Mouse (Mus musculus) testis, postnatal 14 days (tissue): ENCODE results near the gene Hectd2.

ENCODE experiments used
- DNase-seq: peaks from one replicate; pipeline ENCODE4 v3.0.0; 2021; ENCODE audit warnings: low spot score

Gene Hectd2

DNA sequence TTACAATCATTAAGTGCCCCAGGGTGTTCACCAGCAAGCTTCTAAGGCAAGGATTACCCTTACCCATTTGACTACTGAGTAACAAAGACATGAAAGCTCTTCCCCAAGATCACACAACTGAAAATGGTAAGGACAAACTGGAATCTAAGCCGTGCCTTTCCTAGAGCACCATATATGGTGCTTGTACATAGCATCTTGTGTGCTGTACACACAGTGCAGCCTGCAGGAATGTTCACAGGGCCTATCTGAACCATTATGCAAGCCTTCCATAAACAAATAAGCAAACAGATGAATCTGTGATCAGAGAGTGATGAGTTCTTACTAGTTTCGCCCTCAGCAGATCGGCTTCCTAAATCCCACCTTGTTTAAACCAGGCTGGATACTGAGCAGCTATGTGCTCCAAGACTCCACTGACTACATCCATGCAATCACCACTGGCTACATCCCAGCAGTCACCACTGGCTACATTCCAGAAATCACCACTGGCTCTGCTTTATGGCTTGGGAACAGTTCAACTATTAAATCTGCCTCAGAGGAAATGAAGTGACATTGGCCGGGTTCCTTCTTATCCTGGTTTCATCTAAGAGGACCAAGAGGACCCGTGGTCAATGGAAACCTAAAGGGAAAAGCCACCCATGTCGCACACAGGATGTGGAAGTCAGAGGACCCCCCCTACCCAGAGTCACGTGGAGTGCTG is 91.8 kb downstream of the Hectd2 start:
- no peak for DNase-seq

DNA sequence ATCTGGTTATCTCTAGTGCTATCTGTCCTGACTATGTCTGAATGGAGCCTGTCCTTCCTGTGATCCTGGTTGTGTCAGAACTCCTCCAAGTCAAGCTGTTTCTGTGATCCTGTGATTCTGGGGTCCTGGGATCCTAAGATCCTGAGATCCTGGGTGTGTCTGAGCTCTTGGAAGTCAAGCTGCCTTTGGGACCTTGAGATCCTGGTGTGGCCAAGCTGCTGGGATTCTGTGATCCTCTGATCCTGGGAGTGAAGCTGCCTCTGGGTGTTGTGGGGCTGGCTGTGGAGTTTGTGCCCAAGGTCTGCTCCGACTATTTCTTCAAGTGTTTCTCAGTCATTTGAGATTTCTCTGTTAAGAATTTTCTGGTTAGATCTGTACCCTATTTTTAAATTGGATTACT is 98.2 kb downstream of the Hectd2 start:
- no peak for DNase-seq

DNA sequence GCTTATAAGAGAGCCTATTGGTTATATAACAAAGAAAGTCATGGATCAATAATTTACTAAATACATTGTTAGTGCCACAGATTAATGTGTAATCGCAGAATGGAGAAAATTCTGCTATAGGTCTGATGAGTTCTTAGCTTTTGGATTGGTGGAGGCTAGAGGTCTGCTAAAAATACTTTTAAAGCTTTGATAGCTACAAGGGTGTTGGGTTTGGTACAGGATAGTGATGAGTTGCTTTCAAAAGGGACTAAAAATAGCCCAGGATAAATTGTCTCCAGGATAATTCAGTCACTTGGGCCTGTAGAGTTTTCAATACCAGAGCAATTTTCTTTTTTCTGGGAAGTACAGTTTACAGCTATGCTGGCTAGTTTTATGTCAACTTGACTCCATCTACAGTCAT is 108.3 kb downstream of the Hectd2 start:
- no peak for DNase-seq

DNA sequence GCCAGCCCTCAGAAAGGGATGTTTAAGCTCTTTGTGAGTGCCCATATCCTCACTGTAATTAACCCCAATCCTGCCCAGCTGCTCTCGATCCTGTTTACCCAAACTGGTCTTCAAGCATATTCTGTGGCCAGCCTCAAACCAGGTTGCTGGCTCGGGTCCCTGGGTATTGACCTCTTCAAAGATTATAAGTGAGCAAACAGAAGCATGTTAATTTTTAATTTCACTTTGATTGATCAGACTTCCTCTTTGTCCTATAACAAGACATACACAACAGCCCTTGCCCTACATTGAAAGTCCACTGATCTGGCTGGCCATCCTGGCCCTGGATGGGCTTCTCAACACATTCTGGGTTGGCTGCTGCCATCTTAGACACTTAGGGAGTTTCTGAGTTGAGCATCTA is 109.5 kb downstream of the Hectd2 start:
- DNase-seq, result no peak

DNA sequence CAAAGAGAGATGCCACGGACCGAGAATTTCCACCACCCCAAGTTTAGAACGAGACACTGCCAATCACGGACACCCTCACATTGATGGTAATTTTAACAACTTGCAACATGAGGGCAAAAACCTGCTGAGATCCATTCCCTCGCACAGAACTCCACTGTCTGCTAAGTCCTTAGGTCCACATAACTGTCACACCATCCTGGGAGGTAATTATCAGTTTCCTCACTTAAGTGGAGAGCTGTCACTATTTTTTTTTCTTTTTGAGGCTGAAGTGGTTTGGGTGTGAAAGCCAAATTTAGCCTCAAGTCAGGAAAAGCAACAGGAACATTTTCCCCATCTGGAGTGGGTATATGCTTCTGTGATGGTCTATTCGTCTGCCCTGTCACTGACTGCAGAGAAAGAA is 110.0 kb downstream of the Hectd2 start:
- DNase-seq, result no peak

DNA sequence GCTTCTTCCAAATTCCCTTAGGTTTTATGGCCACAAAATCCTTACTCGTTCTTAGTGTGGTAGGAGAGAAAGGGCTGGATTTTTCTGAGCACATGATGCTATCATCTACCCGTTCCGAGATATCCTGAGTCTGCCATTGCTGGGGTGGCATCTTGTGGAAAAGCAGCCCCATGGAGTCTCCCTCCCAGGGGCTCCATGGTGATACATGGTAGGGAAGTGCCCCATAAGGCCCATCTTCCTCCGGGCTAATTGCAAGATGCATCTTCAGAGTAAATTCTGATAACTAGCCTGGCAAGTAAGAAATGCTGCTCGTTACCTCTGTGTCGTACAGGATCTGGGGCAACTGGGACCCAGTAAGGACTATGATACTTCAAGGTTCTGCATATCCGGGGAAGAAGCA is 110.8 kb downstream of the Hectd2 start:
- DNase-seq, result no peak

DNA sequence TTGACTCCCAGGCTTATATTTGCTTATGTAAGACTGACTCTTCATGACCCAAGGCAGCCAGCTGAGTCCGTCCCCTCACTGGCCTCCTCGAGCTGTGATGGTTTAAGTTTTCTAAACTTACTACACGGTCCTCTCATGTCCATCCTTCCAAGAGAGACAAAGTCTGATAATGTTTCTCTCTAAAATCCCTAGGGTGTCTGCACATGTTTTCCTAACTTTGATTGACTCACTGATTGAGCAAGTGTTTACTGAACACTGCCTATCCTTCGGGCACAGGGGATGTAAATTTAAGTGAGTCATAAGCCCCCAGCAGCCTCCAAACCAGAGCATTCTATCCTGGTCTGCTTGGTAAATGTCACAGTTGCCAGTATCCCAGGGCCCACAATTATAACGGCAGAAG is 111.2 kb downstream of the Hectd2 start:
- no peak for DNase-seq

DNA sequence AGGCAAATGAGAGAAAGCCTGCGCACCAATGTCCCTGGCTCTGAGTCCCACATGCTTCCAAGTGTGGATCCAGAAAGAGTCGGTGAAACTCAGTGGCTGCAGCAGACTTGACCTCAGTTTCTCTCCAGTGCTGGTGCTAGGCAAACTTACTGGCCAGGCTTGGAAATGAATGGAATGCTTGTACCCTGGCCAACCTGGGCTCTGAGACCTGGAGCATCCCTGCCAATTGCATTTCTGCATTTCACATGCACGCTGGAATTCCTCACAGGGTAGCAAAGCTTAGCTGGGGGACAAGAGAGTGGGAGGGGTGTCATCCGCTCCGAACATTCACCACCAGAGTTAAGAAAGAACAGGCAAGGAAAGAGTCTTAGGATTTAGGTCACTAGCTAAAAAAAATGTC is 112.0 kb downstream of the Hectd2 start:
- DNase-seq, result no peak

DNA sequence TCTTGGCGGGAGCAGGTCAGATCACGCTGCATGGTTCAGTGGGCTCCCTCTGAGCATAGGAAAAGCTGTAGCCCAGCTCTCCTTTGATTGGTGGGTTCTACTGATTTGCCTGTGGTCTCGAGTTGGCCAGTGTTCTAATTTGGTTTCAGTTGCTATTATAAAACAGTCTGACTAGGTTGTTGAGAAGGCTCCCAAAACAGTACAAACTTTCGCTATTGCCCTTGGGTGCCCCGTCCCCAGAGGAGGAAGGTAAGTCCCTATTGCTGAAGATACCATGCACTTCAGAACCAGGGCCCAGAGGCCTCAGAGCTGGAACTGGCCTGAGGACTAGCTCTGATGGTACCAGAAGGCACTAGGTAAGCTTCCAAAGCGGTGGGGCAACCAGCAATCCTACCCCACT is 112.9 kb downstream of the Hectd2 start:
- no peak for DNase-seq

DNA sequence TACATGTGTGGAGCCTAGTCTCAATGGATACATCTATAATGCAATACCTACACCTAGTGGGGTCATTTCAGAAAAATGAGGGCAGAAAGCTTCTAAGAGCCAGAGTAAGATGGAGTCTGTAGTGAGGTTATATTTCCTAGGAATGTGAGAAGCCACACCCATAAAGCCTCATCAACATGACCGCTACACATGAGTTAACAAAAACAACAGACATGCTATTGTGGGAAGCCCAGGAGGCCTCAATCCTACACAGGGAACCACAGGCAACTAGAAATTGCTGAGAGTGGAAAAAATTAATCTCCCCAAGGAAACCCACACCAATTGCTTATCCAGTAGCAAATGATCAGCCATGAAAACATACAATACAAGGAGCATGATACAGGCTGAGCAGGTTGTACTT is 113.7 kb downstream of the Hectd2 start:
- no peak for DNase-seq

DNA sequence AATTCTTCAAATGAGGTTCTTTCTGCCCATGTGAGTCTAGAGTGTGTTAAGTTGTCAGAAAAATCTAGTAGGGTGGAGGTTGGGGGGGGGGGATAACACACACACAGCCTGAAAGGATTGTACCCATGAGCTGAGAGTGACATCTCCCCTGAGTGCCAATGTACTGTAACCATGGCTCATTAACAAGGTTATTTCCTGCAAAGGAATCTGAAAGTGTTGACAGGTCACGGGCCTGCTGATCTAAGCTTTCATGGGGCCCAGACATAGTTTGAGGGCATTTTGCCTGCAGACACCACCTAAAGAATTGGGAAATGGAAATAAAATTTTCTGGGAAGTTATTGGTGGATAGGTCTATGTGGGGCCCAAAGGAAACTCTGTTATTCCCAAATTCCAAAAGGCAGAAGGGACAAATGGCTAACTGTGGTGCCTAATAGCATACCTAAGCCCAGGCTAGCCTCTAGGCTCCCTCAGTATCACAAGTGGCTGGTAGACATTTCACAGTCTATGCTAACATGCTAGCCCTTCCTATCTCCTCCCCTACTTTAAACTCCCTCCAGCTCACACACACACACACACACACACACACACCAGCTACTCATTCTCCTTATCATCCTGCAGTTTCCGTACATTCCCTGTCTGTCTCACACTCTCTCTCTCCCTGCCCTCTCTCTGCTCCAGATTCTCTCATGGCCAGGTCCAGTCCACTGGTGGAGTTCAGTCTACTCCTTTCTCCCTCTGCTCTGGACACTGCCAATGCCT is 114.6 kb downstream of the Hectd2 start:
- no peak for DNase-seq

DNA sequence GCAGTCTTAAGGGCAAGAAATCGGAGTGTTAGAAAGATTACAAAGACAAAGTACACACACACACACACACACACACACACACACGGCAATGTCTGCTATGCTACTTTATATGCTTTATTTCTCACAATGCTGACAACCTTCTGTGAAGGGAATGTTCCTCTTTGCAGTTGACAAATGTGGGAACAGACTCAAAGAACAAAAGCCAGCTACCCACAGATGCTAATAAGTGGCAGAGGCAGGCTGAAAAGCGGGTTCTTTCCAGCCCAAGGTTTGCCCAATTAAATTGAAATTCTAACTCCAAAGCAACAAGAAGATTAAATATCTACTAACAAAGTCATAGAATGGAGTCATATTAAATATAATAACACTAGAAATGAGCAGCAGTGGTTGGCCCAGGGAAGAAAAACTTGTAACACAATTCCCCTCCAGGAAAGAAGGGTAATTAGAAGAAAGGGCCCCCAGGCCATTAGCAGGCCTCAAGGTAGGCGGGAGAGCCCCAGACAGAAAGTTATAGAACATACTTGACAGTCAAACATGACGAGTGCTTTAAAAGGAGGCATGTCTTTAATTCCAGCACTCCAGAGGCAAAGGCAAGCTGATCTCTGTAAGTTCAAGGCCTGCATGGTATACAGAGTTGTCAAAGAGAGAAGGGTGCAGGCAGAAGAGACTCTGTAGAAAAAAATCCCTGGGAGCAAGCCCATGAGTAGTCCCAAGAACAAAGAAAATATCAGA is 115.4 kb downstream of the Hectd2 start:
- no peak for DNase-seq
